Mouse (Mus musculus): ENCODE measurements around the gene Shisa3.

GRCm38 (mm10) chr5:67640596-67641312, 33.1 kb downstream of the Shisa3 start:
- TF ChIP-seq POLR2A (IDR thresholded peaks at IDR 0.05; ENCODE audit: insufficient read depth, low read depth, low read length): no peak
- TF ChIP-seq CTCF (IDR thresholded peaks at IDR 0.05; ENCODE audit: insufficient read depth, low read depth, low read length): no peak

Measured in olfactory bulb, adult 2 months (tissue).